Mouse (Mus musculus) G1E (cell line): ENCODE data around the gene Sdc1. TPM values are rescaled to one million over a fixed set of nuclear protein-coding genes. Genes with fewer than 3 reads are reported as not detected.

Experiments used
- ATAC-seq: 2 replicates; pipeline ENCODE4 v1.8.0; 2016; ENCODE audit warnings: mild to moderate bottlenecking; ENCODE audit not compliant: insufficient number of reproducible peaks, poor library complexity, low FRiP score, severe bottlenecking; ENCODE audit errors: extremely low read depth
- DNase-seq: peaks from one replicate; pipeline ENCODE4 v3.0.0; 2012; ENCODE audit warnings: low spot score
- H3K27me3 ChIP-seq: 2 replicates; pipeline ENCODE4 v1.6.1; 2012; ENCODE audit warnings: mild to moderate bottlenecking, low read length, inconsistent platforms; ENCODE audit not compliant: insufficient read depth
- H3K36me3 ChIP-seq: replicated peaks from 2 replicates; pipeline ENCODE3; 2012; ENCODE audit warnings: mild to moderate bottlenecking, inconsistent platforms
- H3K4me1 ChIP-seq: 2 replicates; pipeline ENCODE4 v1.6.1; 2012; ENCODE audit warnings: low read depth, low read length, inconsistent platforms, mixed read lengths; ENCODE audit not compliant: insufficient read depth
- H3K4me3 ChIP-seq: 2 replicates; pipeline ENCODE4 v1.5.1; 2012; ENCODE audit warnings: low read depth, mild to moderate bottlenecking, inconsistent platforms, low read length, moderate library complexity, mixed read lengths
- H3K9me3 ChIP-seq: replicated peaks from 2 replicates; pipeline ENCODE4 v1.6.1; 2012; ENCODE audit warnings: inconsistent platforms
- CTCF ChIP-seq: IDR thresholded peaks from 2 replicates; pipeline ENCODE4 v1.5.1; 2012; ENCODE audit warnings: low read depth, low read length, inconsistent platforms, mixed read lengths
- GATA1 ChIP-seq: IDR thresholded peaks from 2 replicates; pipeline ENCODE4 v1.6.1; 2012; ENCODE audit warnings: borderline replicate concordance, low read length, inconsistent platforms, mixed read lengths
- GATA2 ChIP-seq: IDR thresholded peaks from 2 replicates; pipeline ENCODE4 v1.6.1; 2012; ENCODE audit warnings: low read depth, low read length, inconsistent platforms, borderline replicate concordance
- POLR2AphosphoS5 ChIP-seq: IDR thresholded peaks from 2 replicates; pipeline ENCODE4 v1.6.1; 2012; ENCODE audit warnings: low read depth, low read length, inconsistent platforms; ENCODE audit not compliant: insufficient replicate concordance
- TAL1 ChIP-seq: conservative IDR thresholded peaks from 2 replicates; pipeline ENCODE4 v1.6.1; 2012; ENCODE audit warnings: low read depth, low read length, inconsistent platforms, mixed read lengths
- polyA plus RNA-seq: library from polyadenylated mRNA; stranded (reverse); fragments of >175 nt; gene quantifications from 2 replicates; pipeline ENCODE4 v1.2.3, GENCODE M21; 2012
- total RNA-seq, 2 experiments: library from RNA; stranded (forward) in 1 of 2; stranded (reverse) in 1 of 2; fragments of 200-1000 nt in 1 of 2; fragments of >200 nt in 1 of 2; fragmentation: Nextera tagmentation in 1 of 2; gene quantifications; 2 replicates each; pipeline ENCODE4 v1.2.3; 2014 to 2017

Gene Sdc1
- total and polyA plus RNA-seq, 3 experiments, result 0.33 to 0.73 TPM; not detected in 1

DNA sequence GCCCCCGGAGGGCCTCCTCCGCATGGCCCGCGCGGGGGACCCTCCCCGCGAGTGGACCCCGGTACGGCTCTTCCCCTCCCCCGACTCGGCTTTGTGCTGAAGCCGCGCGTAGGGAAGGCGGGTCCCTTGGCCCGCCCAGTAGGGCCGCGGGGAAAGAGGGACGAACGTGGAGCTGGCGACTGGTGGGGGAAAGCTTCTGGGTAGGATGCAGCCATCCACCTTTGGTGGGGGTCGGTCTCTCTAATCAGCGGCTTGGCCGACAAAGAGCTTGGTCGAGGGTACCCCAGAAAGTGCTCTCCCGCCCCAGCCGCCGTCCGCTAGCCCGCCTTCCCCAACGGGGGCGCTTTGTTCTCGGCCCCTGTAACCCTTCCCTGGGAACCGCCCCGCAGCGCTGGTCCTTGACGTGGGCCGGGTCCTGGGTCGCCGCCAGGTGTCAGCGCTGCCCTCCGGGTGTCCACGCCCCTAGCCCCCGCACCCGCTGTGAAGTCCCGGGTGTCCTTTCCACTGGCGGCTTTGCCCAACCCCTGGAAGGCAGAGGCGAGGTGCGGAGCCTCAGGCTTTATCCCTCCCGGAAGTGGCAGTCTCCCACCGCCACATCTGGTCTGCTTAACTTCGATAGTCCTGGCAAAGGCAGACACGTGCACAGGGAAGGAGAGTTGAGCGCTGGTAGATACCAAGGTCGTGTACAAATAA is 1.5 kb downstream of the Sdc1 start:
- ATAC-seq, result no peak

DNA sequence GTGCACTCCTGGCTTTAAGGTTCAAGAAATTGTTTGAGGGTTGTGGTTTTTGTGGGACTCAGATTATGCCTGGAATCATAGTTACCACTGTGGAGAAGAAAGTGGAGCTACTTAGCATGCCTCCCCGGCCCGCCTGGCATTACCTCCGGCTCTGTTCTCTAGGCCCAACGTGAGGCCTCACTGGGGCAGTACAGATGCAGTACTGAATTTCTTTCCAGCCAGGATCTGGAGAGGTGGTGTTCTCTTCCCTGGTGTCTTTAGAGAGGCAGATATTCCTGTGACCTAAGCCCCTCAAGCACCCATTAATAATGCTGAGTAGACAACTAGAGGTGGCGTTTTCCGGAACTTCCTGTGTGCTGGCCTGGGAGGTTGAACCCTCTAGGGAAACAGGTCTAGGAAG is 2.2 kb downstream of the Sdc1 start:
- peaks cover 24% of the 10 kb centered on the region for H3K4me1 ChIP-seq
- no peak for TF ChIP-seq CTCF
- TF ChIP-seq TAL1, result no peak
- TF ChIP-seq GATA2, result no peak
- no peak for TF ChIP-seq GATA1
- TF ChIP-seq POLR2AphosphoS5, result no peak
- no peaks in the 10 kb centered on the region for H3K36me3 ChIP-seq
- DNase-seq, result no peak
- no peak for ATAC-seq
- peaks cover 40% of the 10 kb centered on the region for H3K27me3 ChIP-seq
- no peak overlapping the region for H3K4me3 ChIP-seq
- H3K9me3 ChIP-seq, result no peaks in the 10 kb centered on the region

More for the DNA sequence above, 1.5 kb downstream of the Sdc1 start:
- Histone ChIP-seq H3K4me3 (peak overlapping the region; percentile 69), H3K9me3 (no peaks in the 10 kb centered on the region), H3K36me3 (no peaks in the 10 kb centered on the region), H3K27me3 (peaks cover 36% of the 10 kb centered on the region), H3K4me1 (peaks cover 24% of the 10 kb centered on the region)
- DNase-seq, result peak; percentile 8
- TF ChIP-seq GATA1, result no peak
- no peak for TF ChIP-seq POLR2AphosphoS5
- TF ChIP-seq TAL1, result no peak
- no peak for TF ChIP-seq CTCF
- TF ChIP-seq GATA2, result no peak

DNA sequence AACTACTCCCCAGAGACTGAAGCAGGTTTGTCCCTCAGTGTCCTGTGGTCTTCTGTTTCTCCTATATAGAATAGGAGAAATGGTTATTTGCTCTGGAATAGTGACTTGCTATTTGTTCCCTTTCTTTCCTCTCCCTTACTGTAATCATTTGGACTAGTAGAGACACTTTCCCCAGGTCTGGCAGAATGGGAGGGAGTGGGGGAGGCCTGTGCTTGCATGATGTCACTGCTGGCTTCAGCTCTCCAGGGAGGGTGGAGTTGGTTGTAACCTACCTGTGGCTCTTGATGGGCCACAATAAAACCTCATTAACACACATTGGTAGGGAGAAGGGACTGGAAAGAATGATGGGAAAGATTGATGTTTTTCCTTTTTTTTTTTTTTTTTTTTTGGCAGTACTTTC is 3.1 kb downstream of the Sdc1 start:
- ATAC-seq (no peak), DNase-seq (no peak)
- Histone ChIP-seq H3K4me1 (peaks cover 24% of the 10 kb centered on the region), H3K27me3 (peaks cover 42% of the 10 kb centered on the region), H3K36me3 (no peaks in the 10 kb centered on the region), H3K4me3 (no peak overlapping the region), H3K9me3 (no peaks in the 10 kb centered on the region)
- TF ChIP-seq POLR2AphosphoS5, result no peak
- TF ChIP-seq CTCF, result no peak
- no peak for TF ChIP-seq GATA2
- TF ChIP-seq TAL1, result no peak
- no peak for TF ChIP-seq GATA1

DNA sequence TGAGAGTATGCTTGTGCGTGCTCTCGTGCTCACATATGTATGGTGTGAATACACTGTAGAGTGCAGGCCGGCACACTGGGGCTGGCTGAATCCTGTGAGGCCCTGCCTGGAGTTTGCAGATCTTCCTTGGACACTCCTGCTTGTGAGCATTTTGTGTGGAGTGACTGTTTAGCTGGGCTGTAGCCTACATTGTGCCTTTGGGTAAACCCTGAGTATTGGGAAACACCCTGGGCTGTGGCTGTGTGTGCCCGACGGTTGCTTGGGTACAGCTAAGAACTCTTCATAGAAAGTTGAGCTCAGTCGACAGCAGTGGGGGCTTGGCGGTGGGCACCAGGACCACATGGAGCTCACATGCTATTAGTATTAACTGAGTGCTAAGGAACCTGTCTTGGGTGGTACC is 5.1 kb downstream of the Sdc1 start:
- peaks cover 32% of the 10 kb centered on the region for H3K27me3 ChIP-seq

DNA sequence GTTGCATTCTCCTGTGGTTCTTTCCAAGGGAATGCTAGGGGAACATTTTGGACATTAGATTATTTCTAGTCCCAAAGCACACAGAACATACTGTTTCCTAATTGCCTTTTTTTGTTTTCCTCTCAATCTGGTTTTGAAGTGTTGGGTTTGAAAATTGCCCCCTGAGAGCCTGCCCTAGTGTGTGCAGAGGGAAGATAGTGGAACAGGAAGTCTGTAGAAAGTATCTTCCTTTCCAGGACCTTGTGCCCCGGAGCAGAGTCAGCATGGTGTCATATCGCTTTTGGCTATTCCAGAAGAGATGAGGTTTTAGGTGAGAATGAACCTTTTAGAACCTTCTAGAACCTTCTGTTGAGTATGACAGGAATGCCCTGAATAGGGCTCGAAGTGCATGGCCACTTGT is 5.6 kb downstream of the Sdc1 start:
- peaks cover 13% of the 10 kb centered on the region for H3K4me1 ChIP-seq
- H3K4me3 ChIP-seq, result no peak overlapping the region
- DNase-seq (no peak), ATAC-seq (no peak)
- H3K36me3 ChIP-seq, result no peaks in the 10 kb centered on the region
- TF ChIP-seq GATA2 (no peak), GATA1 (no peak), TAL1 (no peak), CTCF (no peak)
- no peaks in the 10 kb centered on the region for H3K9me3 ChIP-seq
- H3K27me3 ChIP-seq, result peaks cover 27% of the 10 kb centered on the region

More for the DNA sequence above, 5.1 kb downstream of the Sdc1 start:
- no peaks in the 10 kb centered on the region for H3K36me3 ChIP-seq
- DNase-seq (no peak), ATAC-seq (no peak)
- peaks cover 18% of the 10 kb centered on the region for H3K4me1 ChIP-seq
- H3K9me3 ChIP-seq, result no peaks in the 10 kb centered on the region
- TF ChIP-seq GATA1, result no peak
- TF ChIP-seq TAL1, result no peak
- TF ChIP-seq GATA2, result no peak
- TF ChIP-seq CTCF, result no peak
- no peak for TF ChIP-seq POLR2AphosphoS5
- no peak overlapping the region for H3K4me3 ChIP-seq

DNA sequence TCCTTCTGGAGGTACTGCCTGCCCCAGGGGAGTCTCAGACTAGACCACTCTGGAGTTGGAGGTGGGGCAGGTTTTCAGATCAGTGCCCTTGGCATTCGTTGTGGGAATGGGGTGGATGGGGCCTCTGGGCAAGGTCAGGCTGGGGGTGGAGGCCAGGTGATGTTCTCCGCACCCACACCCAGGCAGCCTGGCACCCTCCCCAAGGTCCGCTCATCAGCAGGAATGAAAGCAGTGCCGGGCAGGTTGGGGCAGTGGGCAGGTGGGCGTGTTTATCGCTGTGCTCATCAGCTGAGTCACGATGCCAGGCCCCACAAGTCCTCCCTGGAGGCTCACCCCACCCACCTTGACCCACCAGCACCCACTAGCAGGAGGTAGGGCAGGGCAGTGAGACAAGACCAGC is 7.0 kb downstream of the Sdc1 start:
- TF ChIP-seq POLR2AphosphoS5 (no peak), CTCF (no peak), TAL1 (no peak), GATA1 (no peak), GATA2 (no peak)
- peaks cover 13% of the 10 kb centered on the region; the same call in 1 of the 2 replicates for H3K27me3 ChIP-seq
- DNase-seq (no peak), ATAC-seq (no peak)
- H3K4me1 ChIP-seq, result no peaks in the 10 kb centered on the region
- H3K4me3 ChIP-seq, result no peak overlapping the region
- no peaks in the 10 kb centered on the region for H3K36me3 ChIP-seq
- H3K9me3 ChIP-seq, result no peaks in the 10 kb centered on the region

DNA sequence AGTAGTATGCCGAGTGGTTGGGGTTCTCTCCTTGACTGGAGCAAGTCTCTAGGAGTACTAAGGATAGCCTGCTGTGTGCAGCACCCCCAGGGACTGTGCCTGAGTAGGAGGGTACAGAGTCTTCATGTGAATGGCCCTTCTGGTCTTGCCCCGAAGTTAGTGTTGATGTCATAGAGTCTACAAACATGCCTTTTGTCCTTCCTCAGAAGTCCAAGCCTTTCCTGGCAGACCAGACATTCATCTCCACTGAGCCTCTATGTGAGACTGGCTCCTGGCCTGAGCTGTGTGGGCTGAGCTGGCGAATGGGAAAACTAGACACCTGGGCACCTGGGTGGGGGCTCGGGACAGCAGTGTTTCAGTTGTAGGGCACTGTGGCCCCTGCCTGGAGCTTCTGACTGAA is 8.7 kb downstream of the Sdc1 start:
- Histone ChIP-seq H3K36me3 (no peaks in the 10 kb centered on the region), H3K9me3 (no peaks in the 10 kb centered on the region), H3K4me3 (no peak overlapping the region), H3K4me1 (no peaks in the 10 kb centered on the region), H3K27me3 (peaks cover 8% of the 10 kb centered on the region; the same call in 1 of the 2 replicates)
- TF ChIP-seq TAL1 (no peak), POLR2AphosphoS5 (no peak)
- ATAC-seq (no peak), DNase-seq (no peak)
